Mouse (Mus musculus): ENCODE results near the gene Pcolce.

Pcolce gene

DNA sequence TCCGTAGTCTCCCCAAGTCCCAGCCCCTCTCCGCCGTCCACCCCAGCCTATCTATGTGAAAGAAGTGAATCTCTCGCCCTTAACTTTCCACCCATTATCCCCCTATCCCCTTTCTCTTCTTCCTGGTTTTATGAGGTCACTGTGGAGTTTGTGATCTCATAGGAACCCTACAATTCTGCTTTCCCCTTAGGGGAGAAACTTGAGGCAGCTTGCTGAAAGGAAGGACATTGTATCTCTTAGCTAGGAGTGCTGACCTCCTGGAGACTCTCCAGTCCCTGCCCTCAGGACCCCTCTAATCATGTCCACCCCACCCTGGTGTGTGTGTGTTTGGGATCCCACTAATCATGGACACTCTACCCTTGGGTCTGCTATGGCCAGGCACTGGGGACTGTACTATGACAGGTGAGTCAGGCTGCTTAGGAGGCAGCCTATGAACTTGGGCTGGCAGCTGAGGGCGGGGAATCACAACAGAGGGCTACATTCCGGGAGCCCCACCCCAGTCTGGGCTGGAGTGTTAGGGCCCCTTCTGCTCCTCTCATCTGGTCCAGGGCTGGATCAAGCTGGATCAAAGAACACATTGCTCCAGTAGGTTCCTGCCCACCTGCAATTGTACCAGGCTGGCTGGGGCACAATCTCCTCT, 16.4 kb upstream of the Pcolce start:
- in situ Hi-C loops (cut with MboI, MseI), result no loop called here

DNA sequence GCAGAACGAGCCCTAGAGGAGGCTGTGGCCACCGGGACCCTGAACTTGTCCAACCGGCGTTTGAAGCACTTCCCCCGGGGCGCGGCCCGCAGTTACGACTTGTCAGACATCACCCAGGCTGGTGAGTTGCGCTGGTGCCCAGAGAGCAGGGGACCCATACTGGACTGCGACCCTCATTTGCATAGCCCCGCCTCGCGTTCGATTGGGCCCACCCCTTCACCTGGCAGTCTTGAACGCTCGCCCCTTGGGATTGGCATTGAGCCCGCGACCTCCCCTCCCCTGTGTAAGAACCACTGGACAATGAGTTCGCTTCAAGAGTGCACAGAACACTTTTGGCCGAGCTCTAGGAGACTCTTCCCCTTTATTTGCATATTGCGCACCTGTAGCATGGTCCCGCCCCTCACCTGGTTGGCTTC, 15.7 kb upstream of the Pcolce start:
- in situ Hi-C loops (cut with MboI, MseI), result no loop called here

DNA sequence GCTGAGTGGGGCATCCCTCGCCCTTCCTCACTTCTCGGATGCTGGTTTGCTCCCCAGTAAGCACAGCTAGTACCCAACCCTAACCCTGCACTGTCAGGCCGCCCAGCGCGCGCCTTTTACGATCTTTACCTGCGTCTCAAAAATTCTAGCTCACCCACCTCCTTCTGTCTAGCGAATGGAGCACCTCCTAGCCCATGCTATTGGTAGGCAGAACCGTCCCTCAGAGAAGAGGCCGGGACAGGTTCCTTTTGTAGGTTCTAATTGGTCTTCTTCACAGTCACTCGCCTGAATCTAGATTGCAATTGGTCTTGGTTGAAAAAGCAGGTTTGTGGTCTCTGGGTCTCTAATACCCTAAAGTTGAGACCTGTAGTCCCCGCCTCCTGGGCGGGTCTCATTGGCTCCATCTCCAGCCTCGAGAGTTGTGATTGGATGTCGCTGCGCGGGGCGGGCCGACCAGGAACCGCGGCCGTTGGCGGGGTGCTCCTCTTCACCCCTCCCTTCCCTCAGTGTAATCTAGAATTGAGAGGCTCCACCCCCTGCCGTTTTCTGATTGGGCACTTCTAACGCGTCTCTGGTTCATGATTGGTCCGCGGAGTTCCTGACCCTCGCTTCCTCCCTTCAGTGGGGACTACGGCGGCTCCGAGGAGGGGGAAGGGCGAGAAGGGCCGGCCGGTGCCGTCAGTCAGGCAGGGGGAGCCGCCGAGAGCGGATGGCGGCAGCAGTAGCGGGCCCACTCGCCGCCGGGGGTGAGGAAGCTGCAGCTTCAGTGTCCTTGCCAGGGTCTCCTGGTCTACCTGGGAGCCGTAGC, 15.1 kb upstream of the Pcolce start, which contains the start of the genes Fbxo24, Lrch4 and Gm20605:
Gene Fbxo24 (minus strand): TSS at position 505 of the 808 bp plus-strand sequence.
Gene Lrch4 (plus strand): TSS at position 624 of the 808 bp plus-strand sequence.
Gene Gm20605 (plus strand): TSS at position 678 of the 808 bp plus-strand sequence.
- in situ Hi-C loops (cut with MboI, MseI), result no loop called here

- in situ Hi-C loops (cut with MboI, MseI), result no loop called here
Measured at GRCm38 (mm10) chr5:137627991-137628390, 14.4 kb upstream of the Pcolce start.

DNA sequence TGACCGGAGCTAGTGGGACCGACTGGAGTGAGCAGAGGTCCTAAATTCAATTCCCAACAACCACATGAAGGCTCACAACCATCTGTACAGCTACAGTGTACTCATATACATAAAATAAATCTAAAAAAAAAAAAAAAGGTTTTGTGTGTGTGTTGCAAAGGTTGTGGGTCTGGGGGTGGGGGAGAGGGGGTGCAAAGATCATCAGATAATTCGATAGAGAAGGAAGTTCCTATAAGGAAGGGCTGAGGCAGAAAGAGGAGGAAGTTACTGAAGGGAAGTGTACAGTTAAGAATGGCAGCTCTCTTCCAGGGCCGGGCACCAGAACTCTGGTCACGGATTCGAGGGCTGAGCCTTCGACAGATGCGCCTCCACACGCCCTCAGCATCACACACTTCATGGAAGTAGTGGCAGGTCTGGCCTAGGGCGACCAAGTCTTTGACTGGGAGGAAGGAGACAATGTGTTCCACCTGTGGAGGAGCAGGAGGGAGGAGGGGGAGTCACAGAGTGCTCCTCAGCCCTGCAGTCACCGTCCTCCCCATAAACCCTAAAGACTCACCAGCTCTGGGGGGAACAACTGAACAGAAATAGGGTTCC, 10.4 kb upstream of the Pcolce start:
- in situ Hi-C loops (cut with MboI, MseI), result loop anchor here (25.0 kb wide), 1 partner anchor 1638 kb away; the partner anchor contains the start of gene Get4

GRCm38 (mm10) chr5:137615347-137615746, 1.8 kb upstream of the Pcolce start:
- in situ Hi-C loops (cut with MboI, MseI), result loop anchor here (25.0 kb wide), 1 partner anchor 1647 kb away; the partner anchor contains the start of gene Get4

- in situ Hi-C loops (cut with MboI, MseI), result loop anchor here (25.0 kb wide), 1 partner anchor 1647 kb away; the partner anchor contains the start of gene Get4
Measured at GRCm38 (mm10) chr5:137614921-137615320, 1.3 kb upstream of the Pcolce start.

GRCm38 (mm10) chr5:137613076-137613475, 508 bp downstream of the Pcolce start:
- in situ Hi-C loops (cut with MboI, MseI), result loop anchor here (25.0 kb wide), 1 partner anchor 1649 kb away; the partner anchor contains the start of gene Get4

GRCm38 (mm10) chr5:137611245-137611602, 2.4 kb downstream of the Pcolce start:
- in situ Hi-C loops (cut with MboI, MseI), result loop anchor here (25.0 kb wide), 1 partner anchor 1651 kb away; the partner anchor contains the start of gene Get4

DNA sequence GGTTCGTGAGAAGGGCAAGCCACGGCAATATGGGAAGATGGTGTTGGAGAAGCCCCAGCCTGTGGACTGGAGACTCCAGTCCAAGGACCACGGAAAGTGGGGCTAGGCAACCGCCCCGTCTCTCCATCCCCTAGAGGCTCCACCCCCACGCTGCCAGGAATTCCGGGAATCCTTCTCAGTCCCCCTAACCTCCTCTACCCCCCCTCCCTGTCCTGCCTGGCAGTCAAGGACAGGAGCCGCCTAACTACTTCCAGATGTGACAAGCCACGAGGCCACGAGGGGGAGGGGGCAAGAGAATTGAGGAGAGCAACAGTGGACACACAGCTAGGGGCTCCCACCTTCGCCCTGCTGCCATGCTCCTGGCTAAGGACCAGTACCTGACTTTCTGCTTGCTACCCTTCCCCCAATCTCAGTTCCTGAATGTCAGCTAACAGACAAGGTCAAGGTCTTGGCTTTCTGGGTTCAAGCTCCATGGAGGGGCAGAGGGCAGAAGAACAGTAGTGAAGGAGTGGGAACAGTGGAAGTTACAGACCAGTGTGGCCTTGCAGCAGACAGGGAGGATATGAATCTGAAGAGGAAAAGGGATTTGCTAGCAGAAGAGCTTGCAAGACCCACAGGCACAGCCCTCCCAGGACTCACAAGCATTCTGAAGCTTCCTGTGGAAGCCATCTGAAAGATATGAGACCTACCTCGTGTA, 2.9 kb downstream of the Pcolce start:
- in situ Hi-C loops (cut with MboI, MseI), result loop anchor here (25.0 kb wide), 1 partner anchor 1652 kb away; the partner anchor contains the start of gene Get4

- in situ Hi-C loops (cut with MboI, MseI), result loop anchor here (25.0 kb wide), 1 partner anchor 1652 kb away; the partner anchor contains the start of gene Get4
Measured at GRCm38 (mm10) chr5:137610056-137610455, 3.5 kb downstream of the Pcolce start.

DNA sequence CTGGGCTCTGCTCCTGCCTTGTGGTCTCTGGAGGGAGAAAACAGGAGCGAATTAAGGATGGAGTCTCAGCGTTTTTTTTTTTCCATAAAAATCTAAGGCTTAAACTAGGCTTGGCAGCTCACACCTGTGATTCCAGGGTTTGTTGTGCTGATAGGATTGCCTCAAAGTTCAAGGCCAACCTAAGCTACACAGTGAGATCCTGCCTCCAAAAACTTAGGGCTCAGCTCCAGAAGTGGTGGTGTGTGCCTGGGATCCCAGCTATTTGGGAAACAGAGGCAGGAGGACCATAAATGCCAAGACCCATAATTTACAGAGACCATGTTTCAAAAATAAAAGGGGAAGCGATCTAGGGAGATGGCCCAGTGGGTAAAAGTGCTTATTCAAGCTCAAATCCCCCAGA, 4.3 kb downstream of the Pcolce start:
- in situ Hi-C loops (cut with MboI, MseI), result loop anchor here (10.0 to 25.0 kb wide), 2 partner anchors 314 to 1653 kb away; partner anchors contain the start of genes Get4 and Ufsp1

DNA sequence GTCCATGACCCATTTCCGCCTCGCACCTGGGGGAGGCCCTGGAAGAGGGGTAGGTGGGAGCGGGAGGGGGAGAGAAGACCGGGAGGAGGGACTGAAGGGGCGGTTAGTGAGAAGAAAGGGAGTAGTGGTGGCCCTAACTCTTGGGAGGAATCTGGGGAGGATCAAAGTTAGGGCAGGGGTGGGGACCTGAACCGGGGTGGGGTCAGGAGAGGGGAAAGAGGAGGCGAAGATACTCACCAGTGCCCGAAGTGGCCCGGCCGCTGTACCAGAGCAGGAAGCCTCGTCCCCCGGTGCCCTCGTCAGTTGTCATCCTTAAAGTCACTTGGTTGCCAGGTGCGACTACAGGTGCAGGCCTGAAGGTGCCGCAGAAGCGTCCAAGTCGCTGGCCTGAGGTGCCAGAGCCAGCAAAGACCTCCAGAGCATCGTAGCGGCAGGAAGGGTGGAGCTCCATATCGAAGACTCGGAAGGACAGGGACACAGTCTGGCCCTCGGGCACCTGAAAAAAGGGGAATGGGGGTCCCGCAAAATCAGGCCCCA, 4.9 kb downstream of the Pcolce start:
- in situ Hi-C loops (cut with MboI, MseI), result loop anchor here (10.0 to 25.0 kb wide), 2 partner anchors 314 to 1654 kb away; partner anchors contain the start of genes Get4 and Ufsp1

DNA sequence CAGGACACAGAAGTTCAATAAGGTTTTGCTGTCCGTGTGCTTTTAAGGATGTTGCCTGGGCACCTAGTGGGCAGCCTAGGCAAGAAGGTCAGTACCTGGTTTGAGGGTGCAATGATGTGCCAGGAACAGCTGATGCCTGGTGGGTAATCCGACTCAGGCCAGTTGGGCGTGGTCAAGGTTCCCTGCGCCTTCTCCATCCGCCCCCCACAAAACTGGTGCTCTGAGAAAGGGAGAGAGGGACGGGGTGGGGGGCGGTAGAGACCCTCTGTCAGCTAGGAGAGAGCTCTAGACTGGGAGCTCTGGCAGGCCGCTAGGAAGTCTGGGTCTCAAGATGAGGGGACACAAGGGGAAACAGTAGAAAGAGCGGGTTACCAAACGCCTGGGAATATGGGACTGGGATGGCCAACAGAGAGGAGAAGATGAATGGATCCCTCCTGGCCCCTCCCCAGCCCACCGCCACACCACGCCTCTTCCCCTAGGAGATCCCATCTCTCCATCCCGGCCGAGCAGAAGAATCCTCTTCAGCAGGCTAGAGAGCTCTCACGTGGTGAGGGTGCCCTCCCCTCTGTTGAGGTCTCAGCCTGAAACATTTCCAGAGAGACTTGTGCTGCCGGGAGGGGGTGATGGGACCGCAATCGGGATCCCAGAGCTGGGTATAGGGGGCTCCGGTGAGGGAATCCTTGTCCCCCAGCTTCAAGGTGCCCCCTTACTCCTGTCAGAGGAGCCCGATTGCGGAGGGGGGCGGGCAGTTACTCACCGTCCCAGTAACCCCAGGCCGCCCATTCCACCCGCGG, 5.5 kb downstream of the Pcolce start:
- in situ Hi-C loops (cut with MboI, MseI), result loop anchor here (10.0 to 25.0 kb wide), 2 partner anchors 313 to 1654 kb away; partner anchors contain the start of genes Get4 and Ufsp1

DNA sequence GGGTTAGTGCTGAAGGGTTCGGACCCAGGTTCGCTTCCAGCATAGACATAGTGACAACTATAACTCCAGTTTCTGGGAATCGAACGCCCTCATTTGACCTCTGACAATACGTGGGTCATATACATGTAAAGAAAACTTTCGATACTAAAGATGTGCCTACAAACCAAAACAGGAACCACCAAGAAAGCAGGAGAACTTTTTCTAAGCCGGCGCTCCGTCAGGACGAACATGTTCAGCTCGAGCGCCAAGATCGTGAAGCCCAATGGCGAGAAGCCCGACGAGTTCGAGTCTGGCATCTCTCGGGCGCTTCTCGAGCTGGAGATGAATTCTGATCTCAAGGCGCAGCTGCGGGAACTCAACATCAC, 12.2 kb downstream of the Pcolce start:
- in situ Hi-C loops (cut with MboI, MseI), result loop anchor here (5.0 to 25.0 kb wide), 3 partner anchors 41 to 1661 kb away; partner anchors contain the start of genes Get4, Sap25 and Ufsp1

DNA sequence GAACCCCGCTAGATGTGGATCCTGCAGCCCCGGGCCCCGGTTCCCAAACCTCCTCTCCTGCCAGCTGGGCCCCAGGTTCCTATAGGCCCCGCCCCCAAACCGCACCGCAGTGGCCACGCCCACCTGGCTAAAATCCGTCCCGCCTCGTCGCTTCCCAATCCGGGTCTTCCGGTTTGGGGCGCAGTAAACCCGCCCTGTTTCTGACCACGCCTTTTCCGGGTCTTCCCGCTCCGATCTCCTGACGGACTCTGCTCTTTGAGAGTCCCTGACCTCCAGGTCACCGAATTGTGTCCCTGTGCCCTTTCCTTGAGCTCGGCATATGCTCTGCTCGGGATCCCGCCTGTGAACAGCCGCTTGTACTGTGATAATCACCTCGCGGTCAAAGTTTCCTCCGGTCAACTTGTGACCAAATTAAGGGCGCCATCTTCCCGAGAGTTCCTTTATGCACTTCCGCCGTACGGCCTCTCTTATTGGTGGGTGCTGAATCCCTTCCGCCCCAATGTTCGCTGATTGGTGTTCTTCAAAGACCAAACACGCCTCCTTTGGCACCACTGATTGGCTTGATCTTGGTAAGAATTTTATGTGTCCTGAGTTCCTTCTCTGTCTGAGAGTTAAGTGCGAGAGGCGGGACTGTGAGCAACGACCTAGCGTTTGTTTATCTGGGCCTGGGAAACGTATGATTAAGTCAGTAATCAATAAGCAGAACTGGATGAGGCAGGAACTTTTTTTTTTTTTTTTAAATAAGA, 12.8 kb downstream of the Pcolce start, which contains the start of gene Mospd3:
Gene Mospd3 (minus strand): TSS at position 440 of the 746 bp plus-strand sequence.
- in situ Hi-C loops (cut with MboI, MseI), result loop anchor here (5.0 to 25.0 kb wide), 3 partner anchors 42 to 1662 kb away; partner anchors contain the start of genes Get4, Sap25 and Ufsp1

GRCm38 (mm10) chr5:137600281-137600618, 13.3 kb downstream of the Pcolce start:
- in situ Hi-C loops (cut with MboI, MseI), result loop anchor here (5.0 to 25.0 kb wide), 3 partner anchors 42 to 1662 kb away; partner anchors contain the start of genes Get4, Sap25 and Ufsp1

- in situ Hi-C loops (cut with MboI, MseI), result loop anchor here (5.0 to 10.0 kb wide), 2 partner anchors 67 to 95 kb away; partner anchors contain the start of genes Epo, Gnb2 and Pop7
Measured at GRCm38 (mm10) chr5:137599600-137599999, 14.0 kb downstream of the Pcolce start.

All from T-helper 2 cell (primary cell).